Mouse (Mus musculus): ENCODE data around the gene Znrf2. TPM values are rescaled to one million over a fixed set of nuclear protein-coding genes. Genes with fewer than 3 reads are reported as not detected.
"Not testable (repeated sequence)": the region's sequence is repeated elsewhere in the genome, so short reads cannot be mapped to it uniquely, and the experiment has no call there.

Gene Znrf2
- polyA plus RNA-seq, 1 experiment = not detected

DNA sequence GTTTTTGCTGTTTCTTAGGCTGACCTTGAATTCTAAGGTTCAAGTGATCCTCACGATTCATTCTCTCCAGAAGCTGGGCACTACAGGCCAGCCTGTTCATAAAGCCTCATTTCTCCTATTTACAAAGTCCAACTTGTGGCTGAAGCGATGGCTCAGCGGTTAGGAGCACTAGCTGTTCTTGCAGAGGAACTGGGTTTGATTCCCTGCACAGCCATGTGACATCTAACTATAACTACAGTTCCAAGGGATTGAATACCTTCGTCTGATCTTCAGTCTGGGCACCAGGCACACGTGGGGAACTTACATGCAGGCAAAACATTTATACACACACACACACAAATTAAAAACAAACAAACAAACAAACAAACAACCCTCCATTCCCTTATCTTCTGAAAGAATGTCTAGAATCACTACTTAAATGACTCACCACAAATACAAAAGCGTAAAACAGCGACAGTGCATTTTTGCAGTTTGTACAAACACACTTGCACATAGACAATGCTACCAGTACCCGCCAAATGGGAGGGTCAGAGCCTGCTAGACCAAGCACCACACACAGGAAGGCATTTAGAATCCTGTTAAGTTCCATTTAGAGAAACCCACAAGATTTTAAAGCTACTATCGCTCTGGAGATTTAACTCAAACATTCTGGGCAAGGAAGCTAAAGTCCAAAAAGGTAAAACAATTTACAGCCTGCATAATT is 1.1 kb upstream of the Znrf2 start:
- 67% methylated on average over 9 of the region's 9 CpGs for WGBS
- Histone ChIP-seq H3K4me1 (ENCODE audit: control insufficient read depth, insufficient read depth, low read length) (peaks cover 11% of the 10 kb centered on the region; the same call in 1 of the 2 replicates), H3K27ac (ENCODE audit: insufficient read depth, low read depth, low read length) (0 out of 2 replicates have a peak overlapping the region, but pooled peaks have one; percentile 31), H3K4me3 (ENCODE audit: insufficient read depth, low read depth, low read length) (no peak overlapping the region)
- no peak for TF ChIP-seq POLR2A (IDR thresholded peaks at IDR 0.05; ENCODE audit: insufficient read depth, low read depth, low read length)
- TF ChIP-seq CTCF (IDR thresholded peaks at IDR 0.05; ENCODE audit: insufficient read depth, low read depth, low read length) = no peak

DNA sequence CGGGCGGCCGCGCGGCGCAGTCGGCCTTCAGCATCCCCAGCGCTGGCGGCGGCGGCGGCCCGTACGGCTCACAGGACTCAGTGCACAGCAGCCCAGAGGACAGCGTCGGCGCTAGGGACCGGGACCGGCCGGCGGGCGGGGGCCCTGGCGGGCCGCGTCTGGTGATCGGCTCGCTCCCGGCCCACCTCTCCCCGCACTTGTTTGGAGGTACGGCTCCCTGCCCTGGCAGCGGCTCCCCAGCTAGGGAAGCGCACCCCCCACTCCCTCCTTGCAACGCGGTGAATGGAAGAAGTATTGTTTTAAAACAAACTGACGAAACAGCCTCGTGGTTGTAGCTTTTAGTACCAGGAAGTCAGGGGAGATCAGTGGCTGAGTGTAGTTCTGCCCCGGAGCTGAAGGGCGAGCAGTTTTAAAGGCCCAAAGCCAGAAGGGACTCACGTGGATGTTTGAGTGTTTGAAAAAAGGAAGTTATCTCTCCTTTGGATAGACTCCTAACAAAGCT is 601 bp downstream of the Znrf2 start:
- TF ChIP-seq CTCF (IDR thresholded peaks at IDR 0.05; ENCODE audit: insufficient read depth, low read depth, low read length) = no peak
- TF ChIP-seq POLR2A (IDR thresholded peaks at IDR 0.05; ENCODE audit: insufficient read depth, low read depth, low read length) = no peak
- WGBS = 3% methylated on average over 38 of the region's 39 CpGs
- Histone ChIP-seq H3K4me3 (ENCODE audit: insufficient read depth, low read depth, low read length) (peak overlapping the region; percentile 77), H3K27ac (ENCODE audit: insufficient read depth, low read depth, low read length) (peak overlapping the region; percentile 56; the same call in 1 of the 2 replicates), H3K4me1 (ENCODE audit: control insufficient read depth, insufficient read depth, low read length) (peaks cover 2% of the 10 kb centered on the region; the same call in 1 of the 2 replicates)

DNA sequence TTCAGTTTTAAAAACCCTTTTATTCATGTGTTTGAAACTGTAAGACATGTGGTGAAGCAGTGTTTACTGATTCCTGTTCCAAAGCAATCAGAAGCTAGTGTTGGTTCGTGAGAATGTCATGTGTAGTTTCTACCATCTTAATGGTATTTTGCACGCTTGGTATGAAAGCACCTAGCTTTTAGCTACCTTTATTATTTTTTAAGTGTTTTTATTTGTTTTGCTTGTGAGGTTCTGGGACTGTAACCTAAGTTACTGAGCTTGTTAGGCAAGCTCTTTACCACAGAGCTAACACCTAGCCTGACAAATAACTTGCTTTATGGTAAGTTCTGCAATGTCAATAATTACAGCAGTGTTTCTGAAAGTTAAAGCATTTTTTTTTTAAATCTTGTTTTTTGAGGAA is 1.7 kb downstream of the Znrf2 start:
- no peak for TF ChIP-seq CTCF (IDR thresholded peaks at IDR 0.05; ENCODE audit: insufficient read depth, low read depth, low read length)
- TF ChIP-seq POLR2A (IDR thresholded peaks at IDR 0.05; ENCODE audit: insufficient read depth, low read depth, low read length) = no peak
- Histone ChIP-seq H3K4me1 (ENCODE audit: control insufficient read depth, insufficient read depth, low read length) (peaks cover 2% of the 10 kb centered on the region; the same call in 1 of the 2 replicates), H3K27ac (ENCODE audit: insufficient read depth, low read depth, low read length) (no peak overlapping the region), H3K4me3 (ENCODE audit: insufficient read depth, low read depth, low read length) (peak overlapping the region; percentile 18; the same call in 1 of the 2 replicates)
- 75% methylated on average over 2 of the region's 2 CpGs for WGBS

DNA sequence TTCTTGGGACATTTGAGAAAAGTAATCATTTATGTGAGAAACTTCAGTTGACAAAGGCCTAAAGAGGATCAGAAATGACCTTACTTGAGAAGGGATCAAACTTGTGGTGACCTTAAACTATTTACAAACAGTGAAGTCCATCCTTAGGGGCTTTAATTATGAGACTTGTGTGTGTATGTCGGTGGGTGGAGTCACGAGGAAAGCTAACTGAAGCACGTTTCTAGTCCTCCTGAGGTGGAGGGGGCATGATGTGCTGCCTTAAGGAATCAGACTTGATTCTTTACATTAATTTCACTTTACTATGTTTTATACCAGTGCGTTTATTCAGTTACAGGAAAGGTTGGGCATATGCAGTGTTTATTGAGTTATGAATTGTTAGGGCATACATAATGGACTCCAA is 2.6 kb downstream of the Znrf2 start:
- Histone ChIP-seq H3K4me3 (ENCODE audit: insufficient read depth, low read depth, low read length) (no peak overlapping the region), H3K4me1 (ENCODE audit: control insufficient read depth, insufficient read depth, low read length) (peaks cover 2% of the 10 kb centered on the region; the same call in 1 of the 2 replicates), H3K27ac (ENCODE audit: insufficient read depth, low read depth, low read length) (no peak overlapping the region)
- 82% methylated on average over 4 of the region's 4 CpGs for WGBS
- TF ChIP-seq POLR2A (IDR thresholded peaks at IDR 0.05; ENCODE audit: insufficient read depth, low read depth, low read length) = no peak
- no peak for TF ChIP-seq CTCF (IDR thresholded peaks at IDR 0.05; ENCODE audit: insufficient read depth, low read depth, low read length)

DNA sequence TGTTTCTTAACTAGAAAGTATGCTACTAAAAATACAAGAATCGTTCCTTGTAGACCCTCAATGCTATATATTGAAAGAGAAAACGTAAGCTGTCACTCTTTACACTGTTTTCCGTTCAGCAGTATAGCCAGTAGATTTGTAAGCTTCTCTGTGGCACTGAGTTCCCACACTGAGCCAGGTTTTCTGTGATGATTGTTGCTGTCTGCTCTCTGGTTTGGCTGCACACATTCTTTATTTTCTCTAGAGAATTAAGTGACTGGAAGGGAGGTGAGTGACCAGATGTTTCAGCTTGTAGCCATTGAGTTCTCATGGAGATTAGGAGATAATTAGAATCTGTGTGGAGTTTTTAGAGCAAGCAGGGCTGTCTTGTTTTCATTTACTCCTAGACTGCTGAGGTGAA is 3.0 kb downstream of the Znrf2 start:
- WGBS = 58% methylated on average over 3 of the region's 3 CpGs
- TF ChIP-seq POLR2A (IDR thresholded peaks at IDR 0.05; ENCODE audit: insufficient read depth, low read depth, low read length) (no peak), CTCF (IDR thresholded peaks at IDR 0.05; ENCODE audit: insufficient read depth, low read depth, low read length) (no peak)
- H3K4me3 ChIP-seq (ENCODE audit: insufficient read depth, low read depth, low read length) = no peak overlapping the region
- no peak overlapping the region for H3K27ac ChIP-seq (ENCODE audit: insufficient read depth, low read depth, low read length)
- peaks cover 2% of the 10 kb centered on the region; the same call in 1 of the 2 replicates for H3K4me1 ChIP-seq (ENCODE audit: control insufficient read depth, insufficient read depth, low read length)

DNA sequence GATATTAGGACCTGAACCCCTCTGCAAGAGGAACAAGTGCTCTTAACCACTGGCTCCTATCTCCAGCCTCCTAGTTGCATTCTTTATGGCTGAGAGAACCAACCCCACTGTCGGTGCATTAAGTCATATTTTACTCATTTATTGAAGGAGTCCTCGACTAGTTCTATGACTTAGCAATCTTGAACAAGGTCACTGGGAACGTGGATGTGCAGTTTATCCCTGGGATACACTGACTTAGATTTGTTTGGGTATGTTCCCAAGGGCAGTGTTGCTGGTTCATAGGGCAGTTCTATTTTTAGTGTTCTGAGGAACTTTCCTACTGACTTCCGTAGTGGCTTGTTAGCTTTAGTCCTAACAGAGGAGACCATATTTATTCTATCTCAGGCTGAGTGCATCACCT is 5.6 kb downstream of the Znrf2 start:
- WGBS = 84% methylated on average over 4 of the region's 4 CpGs
- no peak for TF ChIP-seq CTCF (IDR thresholded peaks at IDR 0.05; ENCODE audit: insufficient read depth, low read depth, low read length)
- no peak for TF ChIP-seq POLR2A (IDR thresholded peaks at IDR 0.05; ENCODE audit: insufficient read depth, low read depth, low read length)
- Histone ChIP-seq H3K4me1 (ENCODE audit: control insufficient read depth, insufficient read depth, low read length) (peaks cover 2% of the 10 kb centered on the region; the same call in 1 of the 2 replicates), H3K4me3 (ENCODE audit: insufficient read depth, low read depth, low read length) (no peak overlapping the region), H3K27ac (ENCODE audit: insufficient read depth, low read depth, low read length) (no peak overlapping the region)

DNA sequence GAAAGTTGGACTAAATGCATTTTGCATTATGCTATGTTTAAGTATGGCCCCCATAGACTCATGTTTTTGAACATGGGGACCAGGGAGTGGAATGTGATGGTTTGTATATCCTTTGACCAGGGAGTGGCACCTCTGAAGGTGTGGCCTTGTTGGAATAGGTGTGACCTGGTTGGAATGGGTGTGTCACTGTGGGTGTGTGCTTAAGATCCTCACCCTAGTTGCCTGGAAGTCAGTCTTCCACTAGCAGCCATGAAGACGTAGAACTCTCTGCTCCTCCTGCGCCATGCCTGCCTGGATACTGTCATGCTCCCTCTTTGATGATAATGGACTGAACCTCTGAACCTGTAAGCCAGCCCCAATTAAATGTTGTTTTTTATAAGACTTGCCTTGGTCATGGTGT is 7.8 kb downstream of the Znrf2 start:
- H3K4me1 ChIP-seq (ENCODE audit: control insufficient read depth, insufficient read depth, low read length); H3K4me3 ChIP-seq (ENCODE audit: insufficient read depth, low read depth, low read length); H3K27ac ChIP-seq (ENCODE audit: insufficient read depth, low read depth, low read length): not testable (repeated sequence)
- 94% methylated on average over 2 of the region's 2 CpGs for WGBS

DNA sequence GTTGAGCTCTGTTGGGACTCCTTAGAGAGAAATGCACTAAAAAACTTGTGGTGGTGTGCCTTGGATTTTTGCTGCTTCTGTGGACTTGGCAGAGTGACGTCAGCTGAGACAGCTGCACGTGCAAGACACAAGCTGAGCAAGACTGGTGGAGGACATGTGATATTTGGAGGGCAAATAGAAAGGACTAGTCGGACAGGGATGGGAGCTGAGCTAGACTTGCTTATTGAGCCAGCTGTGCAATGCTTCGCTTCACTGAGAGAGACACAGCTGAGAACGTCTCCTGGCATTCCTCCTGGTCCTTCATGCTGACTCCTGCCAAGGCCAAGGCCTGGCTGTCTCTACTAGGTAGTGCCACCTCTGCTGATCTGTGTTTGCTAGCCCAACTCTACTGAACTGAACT is 10.8 kb downstream of the Znrf2 start:
- no peak overlapping the region for H3K27ac ChIP-seq (ENCODE audit: insufficient read depth, low read depth, low read length)
- no peak overlapping the region for H3K4me3 ChIP-seq (ENCODE audit: insufficient read depth, low read depth, low read length)
- TF ChIP-seq POLR2A (IDR thresholded peaks at IDR 0.05; ENCODE audit: insufficient read depth, low read depth, low read length) = no peak
- no peak for TF ChIP-seq CTCF (IDR thresholded peaks at IDR 0.05; ENCODE audit: insufficient read depth, low read depth, low read length)
- 71% methylated on average over 5 of the region's 5 CpGs for WGBS
- peaks cover 3% of the 10 kb centered on the region for H3K4me1 ChIP-seq (ENCODE audit: control insufficient read depth, insufficient read depth, low read length)

DNA sequence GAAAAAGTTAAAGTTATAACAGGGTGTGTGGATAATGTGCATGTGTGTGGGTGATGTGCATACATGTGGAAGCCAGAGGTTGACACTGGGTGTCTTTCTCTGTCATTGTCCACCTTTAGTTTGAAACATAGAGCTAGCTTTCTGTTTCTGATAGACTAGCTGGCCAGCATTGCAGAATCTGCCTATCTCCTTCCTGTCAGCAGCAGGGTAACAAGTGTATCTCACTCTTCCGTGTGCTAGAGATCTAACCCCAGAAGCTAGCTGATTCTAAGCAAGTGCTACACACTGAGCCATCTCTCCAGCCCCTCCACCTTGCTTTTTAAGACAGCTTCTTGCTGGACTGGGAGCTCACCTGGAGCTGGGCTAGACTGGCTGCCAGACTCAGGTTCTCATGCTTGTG is 11.6 kb downstream of the Znrf2 start:
- 83% methylated on average over 1 of the region's 1 CpGs for WGBS
- H3K4me3 ChIP-seq (ENCODE audit: insufficient read depth, low read depth, low read length) = no peak overlapping the region
- H3K27ac ChIP-seq (ENCODE audit: insufficient read depth, low read depth, low read length) = no peak overlapping the region
- TF ChIP-seq POLR2A (IDR thresholded peaks at IDR 0.05; ENCODE audit: insufficient read depth, low read depth, low read length) = no peak
- TF ChIP-seq CTCF (IDR thresholded peaks at IDR 0.05; ENCODE audit: insufficient read depth, low read depth, low read length) = no peak
- H3K4me1 ChIP-seq (ENCODE audit: control insufficient read depth, insufficient read depth, low read length) = peaks cover 3% of the 10 kb centered on the region

All from olfactory bulb, adult 2 months (tissue).